Mouse (Mus musculus): ENCODE data around the gene Jak1. TPM values are rescaled to one million over a fixed set of nuclear protein-coding genes. Genes with fewer than 3 reads are reported as not detected.

Gene Jak1
- polyA plus RNA-seq, 1 experiment from 2014 or later = 110 TPM

DNA sequence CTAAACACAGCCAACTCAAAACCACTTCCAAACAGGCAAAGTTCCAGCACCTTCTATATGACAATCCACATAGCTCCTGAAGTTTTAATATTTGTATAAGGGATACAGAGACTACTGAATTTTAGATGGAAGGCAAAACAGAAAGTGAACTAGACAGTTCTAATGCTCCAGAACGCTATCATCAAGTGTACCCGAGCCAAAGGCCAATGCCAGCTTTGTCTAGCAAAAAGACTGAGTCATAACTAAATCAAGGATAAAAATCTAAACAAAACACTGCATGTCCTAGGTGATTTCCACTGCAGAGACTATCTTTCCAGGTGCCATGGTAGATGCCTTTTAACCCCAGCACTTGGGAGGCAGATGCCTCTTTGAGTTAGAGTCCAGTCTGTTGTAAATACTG lies 68.7 kb downstream of the Jak1 start:
- Histone ChIP-seq H3K4me3 (ENCODE audit: low read length) (no peak overlapping the region), H3K36me3 (ENCODE audit: control insufficient read depth, insufficient read depth, low read length) (0 out of 2 replicates have a peak, but pooled peaks cover under 1% of the 10 kb centered on the region), H3K9ac (ENCODE audit: low read depth, low read length) (no peak overlapping the region), H3K27ac (ENCODE audit: low read depth, low read length) (no peak overlapping the region), H3K4me2 (replicated peaks; ENCODE audit: low read depth, low read length) (no peak overlapping the region), H3K4me1 (ENCODE audit: control insufficient read depth, insufficient read depth, low read length) (peaks cover 10% of the 10 kb centered on the region), H3K9me3 (ENCODE audit: control insufficient read depth, low read length) (no peaks in the 10 kb centered on the region), H3K27me3 (ENCODE audit: control insufficient read depth, insufficient read depth, low read length) (no peaks in the 10 kb centered on the region)
- ATAC-seq (ENCODE audit: low FRiP score, low TSS enrichment) = no peak
- 87% methylated on average over 2 of the region's 2 CpGs for WGBS

DNA sequence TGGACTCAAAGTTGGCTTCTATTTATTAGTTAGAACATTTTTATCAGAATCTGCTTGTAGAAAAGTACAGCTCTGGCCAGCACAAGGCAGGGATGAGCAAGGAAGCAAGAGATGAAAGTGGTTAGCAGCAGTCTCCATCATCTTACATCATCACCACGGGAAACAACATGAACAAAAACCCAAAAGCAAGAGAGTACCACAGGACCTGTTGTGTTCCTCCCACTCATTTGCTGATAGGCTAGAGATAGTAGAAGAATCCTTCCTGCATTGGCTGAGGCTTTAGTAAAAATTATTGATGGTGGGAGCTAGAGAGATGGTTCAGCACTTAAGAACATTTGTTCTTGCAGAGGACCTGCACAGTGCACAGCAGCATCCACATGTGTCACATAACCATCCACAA lies 70.9 kb downstream of the Jak1 start:
- Histone ChIP-seq H3K4me3 (ENCODE audit: low read length) (no peak overlapping the region), H3K27ac (ENCODE audit: low read depth, low read length) (no peak overlapping the region), H3K36me3 (ENCODE audit: control insufficient read depth, insufficient read depth, low read length) (peaks cover 6% of the 10 kb centered on the region; the same call in 1 of the 2 replicates), H3K27me3 (ENCODE audit: control insufficient read depth, insufficient read depth, low read length) (no peaks in the 10 kb centered on the region), H3K9me3 (ENCODE audit: control insufficient read depth, low read length) (no peaks in the 10 kb centered on the region), H3K9ac (ENCODE audit: low read depth, low read length) (no peak overlapping the region), H3K4me1 (ENCODE audit: control insufficient read depth, insufficient read depth, low read length) (peaks cover 10% of the 10 kb centered on the region), H3K4me2 (replicated peaks; ENCODE audit: low read depth, low read length) (no peak overlapping the region)
- no peak for ATAC-seq (ENCODE audit: low FRiP score, low TSS enrichment)
- 79% methylated on average over 1 of the region's 1 CpGs for WGBS

DNA sequence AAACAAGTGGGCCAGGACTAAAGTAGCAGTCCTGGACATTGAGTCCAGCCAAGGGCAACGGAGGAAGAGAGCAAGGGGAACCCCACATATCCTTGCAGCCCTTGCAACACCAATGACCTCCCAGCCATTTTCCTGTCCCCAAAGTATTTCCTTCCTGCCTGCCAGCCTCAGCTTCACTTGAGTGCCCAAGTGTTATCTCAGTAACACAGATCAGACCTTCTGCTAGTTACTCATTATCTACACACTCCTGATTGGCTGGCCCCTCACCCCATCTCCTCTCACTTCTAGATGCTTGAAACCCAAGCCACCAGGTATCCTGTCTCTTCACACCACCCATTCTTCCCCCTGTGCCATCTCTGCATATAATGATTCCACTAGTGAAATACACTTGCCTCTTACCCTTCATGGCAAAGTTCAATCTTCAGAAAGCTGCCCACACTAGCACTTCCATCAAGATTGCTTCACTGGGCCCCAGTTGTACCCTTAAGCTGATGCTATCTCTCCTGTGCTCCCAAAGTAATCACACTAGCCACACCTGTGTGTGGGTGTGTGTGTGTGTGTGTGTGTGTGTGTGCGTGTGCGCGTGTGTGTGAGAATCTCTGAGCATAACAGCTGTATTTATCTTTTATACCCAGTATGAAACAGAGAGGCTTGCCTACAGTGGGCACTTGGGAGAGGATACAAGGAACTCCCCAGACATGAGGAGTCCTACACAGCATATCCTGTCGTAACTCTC lies 72.7 kb downstream of the Jak1 start:
- Histone ChIP-seq H3K27ac (ENCODE audit: low read depth, low read length) (no peak overlapping the region), H3K9me3 (ENCODE audit: control insufficient read depth, low read length) (no peaks in the 10 kb centered on the region), H3K9ac (ENCODE audit: low read depth, low read length) (no peak overlapping the region), H3K4me1 (ENCODE audit: control insufficient read depth, insufficient read depth, low read length) (peaks cover 9% of the 10 kb centered on the region), H3K4me3 (ENCODE audit: low read length) (no peak overlapping the region), H3K4me2 (replicated peaks; ENCODE audit: low read depth, low read length) (no peak overlapping the region), H3K27me3 (ENCODE audit: control insufficient read depth, insufficient read depth, low read length) (no peaks in the 10 kb centered on the region), H3K36me3 (ENCODE audit: control insufficient read depth, insufficient read depth, low read length) (peaks cover 15% of the 10 kb centered on the region; the same call in 1 of the 2 replicates)
- peak; percentile 76; the same call in 1 of the 2 replicates for ATAC-seq (ENCODE audit: low FRiP score, low TSS enrichment)
- 81% methylated on average over 5 of the region's 5 CpGs for WGBS

DNA sequence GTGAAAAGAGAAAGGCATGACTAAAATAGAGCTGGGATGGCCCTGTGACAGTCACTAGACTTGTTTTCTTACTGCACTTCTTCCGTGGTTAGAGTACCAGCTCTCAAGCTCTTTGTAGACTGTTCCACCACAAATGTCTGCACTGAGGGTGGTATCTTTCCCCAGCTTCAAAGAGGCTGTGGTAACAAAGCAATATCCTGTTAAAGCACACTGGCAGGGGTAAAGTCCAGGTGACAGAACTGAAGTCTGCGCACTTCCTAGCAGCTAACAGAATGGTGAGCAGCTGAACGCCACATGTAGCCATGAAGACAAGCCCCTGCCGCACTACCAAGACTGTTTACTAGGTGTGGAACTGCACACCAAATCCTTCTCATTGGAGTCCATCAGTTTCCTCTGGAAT lies 77.7 kb downstream of the Jak1 start:
- no peak for ATAC-seq (ENCODE audit: low FRiP score, low TSS enrichment)
- Histone ChIP-seq H3K4me2 (replicated peaks; ENCODE audit: low read depth, low read length) (no peak overlapping the region), H3K36me3 (ENCODE audit: control insufficient read depth, insufficient read depth, low read length) (peaks cover 22% of the 10 kb centered on the region; the same call in 1 of the 2 replicates), H3K4me1 (ENCODE audit: control insufficient read depth, insufficient read depth, low read length) (peaks cover 5% of the 10 kb centered on the region), H3K27ac (ENCODE audit: low read depth, low read length) (no peak overlapping the region), H3K9me3 (ENCODE audit: control insufficient read depth, low read length) (no peaks in the 10 kb centered on the region), H3K4me3 (ENCODE audit: low read length) (no peak overlapping the region), H3K9ac (ENCODE audit: low read depth, low read length) (no peak overlapping the region), H3K27me3 (ENCODE audit: control insufficient read depth, insufficient read depth, low read length) (no peaks in the 10 kb centered on the region)
- 58% methylated on average over 4 of the region's 4 CpGs for WGBS

DNA sequence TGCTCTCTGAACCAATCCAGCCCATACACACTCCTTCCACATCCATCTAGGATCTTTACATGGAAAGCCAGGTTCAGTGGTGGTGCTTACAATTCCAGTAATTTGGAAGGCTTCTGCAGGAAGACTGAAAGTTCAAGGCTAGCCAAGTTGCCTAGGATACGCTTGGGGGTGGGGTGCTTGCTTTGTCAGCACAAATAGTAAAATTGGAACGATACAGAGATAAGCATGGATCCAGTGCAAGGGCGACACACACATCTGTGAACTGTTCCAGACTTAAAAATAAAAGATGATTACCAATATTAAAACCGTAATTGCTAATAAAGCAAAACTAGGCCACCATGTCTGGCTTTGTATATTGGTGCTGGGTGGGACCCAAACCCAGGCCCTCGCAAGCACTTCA lies 78.5 kb downstream of the Jak1 start:
- Histone ChIP-seq H3K9ac (ENCODE audit: low read depth, low read length) (no peak overlapping the region), H3K9me3 (ENCODE audit: control insufficient read depth, low read length) (no peaks in the 10 kb centered on the region), H3K4me2 (replicated peaks; ENCODE audit: low read depth, low read length) (no peak overlapping the region), H3K4me1 (ENCODE audit: control insufficient read depth, insufficient read depth, low read length) (no peaks in the 10 kb centered on the region), H3K36me3 (ENCODE audit: control insufficient read depth, insufficient read depth, low read length) (peaks cover 28% of the 10 kb centered on the region; the same call in 1 of the 2 replicates), H3K27me3 (ENCODE audit: control insufficient read depth, insufficient read depth, low read length) (no peaks in the 10 kb centered on the region), H3K4me3 (ENCODE audit: low read length) (no peak overlapping the region), H3K27ac (ENCODE audit: low read depth, low read length) (no peak overlapping the region)
- no peak for ATAC-seq (ENCODE audit: low FRiP score, low TSS enrichment)
- 85% methylated on average over 5 of the region's 5 CpGs for WGBS

DNA sequence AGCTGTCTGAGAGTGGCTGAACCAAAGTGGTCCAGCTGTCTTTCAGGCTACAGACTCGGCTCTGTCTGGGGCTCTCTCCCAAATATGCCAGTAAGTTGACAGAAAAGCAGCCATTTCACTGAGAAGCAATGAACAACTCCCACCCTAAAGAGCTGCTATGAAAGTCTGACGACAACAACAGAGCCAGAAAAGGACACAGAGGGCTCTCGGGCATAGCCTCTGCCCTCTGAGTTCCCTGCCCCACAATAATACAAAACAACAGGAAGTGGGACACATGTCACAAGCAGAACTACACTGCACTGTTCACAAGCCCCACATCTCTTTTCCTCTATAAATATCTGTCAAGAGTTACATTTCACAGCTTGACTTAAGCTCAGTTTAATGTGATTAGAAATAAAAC lies 79.9 kb downstream of the Jak1 start:
- no peak for ATAC-seq (ENCODE audit: low FRiP score, low TSS enrichment)
- 49% methylated on average over 3 of the region's 3 CpGs for WGBS

DNA sequence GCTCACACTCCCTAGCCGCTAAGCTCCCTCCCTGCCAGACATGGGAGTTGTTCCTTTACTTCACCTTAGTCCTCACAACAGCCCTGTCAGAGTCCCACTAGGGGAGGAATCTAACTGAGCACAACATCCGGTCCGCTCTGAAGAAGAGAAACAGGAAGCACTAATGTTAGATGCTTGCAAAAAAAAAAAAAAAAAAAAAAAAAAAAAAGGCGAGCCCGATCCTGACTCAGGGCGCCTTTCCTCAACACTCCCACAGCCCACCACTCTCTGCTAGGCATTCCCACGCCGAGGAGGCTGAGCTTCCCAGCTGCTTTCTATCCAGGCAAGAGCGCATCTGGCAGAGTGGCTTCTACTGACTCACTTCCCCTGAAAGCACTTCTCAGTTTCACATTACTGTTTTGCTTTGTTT lies 82.5 kb downstream of the Jak1 start:
- Histone ChIP-seq H3K9me3 (ENCODE audit: control insufficient read depth, low read length) (no peaks in the 10 kb centered on the region), H3K27me3 (ENCODE audit: control insufficient read depth, insufficient read depth, low read length) (no peaks in the 10 kb centered on the region), H3K4me3 (ENCODE audit: low read length) (no peak overlapping the region), H3K4me2 (replicated peaks; ENCODE audit: low read depth, low read length) (no peak overlapping the region), H3K9ac (ENCODE audit: low read depth, low read length) (no peak overlapping the region), H3K36me3 (ENCODE audit: control insufficient read depth, insufficient read depth, low read length) (peaks cover 29% of the 10 kb centered on the region; the same call in 1 of the 2 replicates), H3K27ac (ENCODE audit: low read depth, low read length) (peak overlapping the region; percentile 56; the same call in 1 of the 2 replicates), H3K4me1 (ENCODE audit: control insufficient read depth, insufficient read depth, low read length) (no peaks in the 10 kb centered on the region)
- 23% methylated on average over 9 of the region's 9 CpGs for WGBS
- peak; percentile 70 for ATAC-seq (ENCODE audit: low FRiP score, low TSS enrichment)

More for the DNA sequence above, 79.9 kb downstream of the Jak1 start:
- H3K27me3 ChIP-seq (ENCODE audit: control insufficient read depth, insufficient read depth, low read length) = no peaks in the 10 kb centered on the region
- H3K4me2 ChIP-seq (replicated peaks; ENCODE audit: low read depth, low read length) = no peak overlapping the region
- H3K27ac ChIP-seq (ENCODE audit: low read depth, low read length) = no peak overlapping the region
- H3K36me3 ChIP-seq (ENCODE audit: control insufficient read depth, insufficient read depth, low read length) = peaks cover 28% of the 10 kb centered on the region; the same call in 1 of the 2 replicates
- no peak overlapping the region for H3K9ac ChIP-seq (ENCODE audit: low read depth, low read length)
- H3K9me3 ChIP-seq (ENCODE audit: control insufficient read depth, low read length) = no peaks in the 10 kb centered on the region
- no peak overlapping the region for H3K4me3 ChIP-seq (ENCODE audit: low read length)
- H3K4me1 ChIP-seq (ENCODE audit: control insufficient read depth, insufficient read depth, low read length) = no peaks in the 10 kb centered on the region

DNA sequence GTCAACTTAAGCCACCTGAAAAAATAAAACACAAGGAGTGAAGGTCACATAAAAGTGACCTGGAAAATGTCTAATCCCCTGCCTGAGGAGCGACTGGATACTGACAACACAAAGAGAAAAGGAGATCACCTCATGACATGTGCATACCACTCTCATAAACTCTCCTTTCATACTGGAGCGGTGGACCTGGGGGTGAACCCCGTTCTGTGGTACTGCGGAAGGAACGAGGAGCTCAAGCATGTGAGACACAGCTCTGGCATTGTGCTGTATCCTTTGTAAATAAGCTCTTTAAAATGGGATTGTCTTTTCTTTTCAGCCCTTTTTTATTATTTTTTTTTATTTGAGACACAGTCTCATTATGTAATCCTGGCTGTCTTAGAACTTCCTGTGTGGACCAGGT lies 84.4 kb downstream of the Jak1 start:
- no peak for ATAC-seq (ENCODE audit: low FRiP score, low TSS enrichment)
- no peak overlapping the region for H3K9ac ChIP-seq (ENCODE audit: low read depth, low read length)
- no peak overlapping the region for H3K4me2 ChIP-seq (replicated peaks; ENCODE audit: low read depth, low read length)
- no peaks in the 10 kb centered on the region for H3K27me3 ChIP-seq (ENCODE audit: control insufficient read depth, insufficient read depth, low read length)
- H3K4me3 ChIP-seq (ENCODE audit: low read length) = no peak overlapping the region
- H3K4me1 ChIP-seq (ENCODE audit: control insufficient read depth, insufficient read depth, low read length) = no peaks in the 10 kb centered on the region
- peaks cover 38% of the 10 kb centered on the region; the same call in 1 of the 2 replicates for H3K36me3 ChIP-seq (ENCODE audit: control insufficient read depth, insufficient read depth, low read length)
- H3K9me3 ChIP-seq (ENCODE audit: control insufficient read depth, low read length) = no peaks in the 10 kb centered on the region
- WGBS = 69% methylated on average over 5 of the region's 5 CpGs
- H3K27ac ChIP-seq (ENCODE audit: low read depth, low read length) = no peak overlapping the region

DNA sequence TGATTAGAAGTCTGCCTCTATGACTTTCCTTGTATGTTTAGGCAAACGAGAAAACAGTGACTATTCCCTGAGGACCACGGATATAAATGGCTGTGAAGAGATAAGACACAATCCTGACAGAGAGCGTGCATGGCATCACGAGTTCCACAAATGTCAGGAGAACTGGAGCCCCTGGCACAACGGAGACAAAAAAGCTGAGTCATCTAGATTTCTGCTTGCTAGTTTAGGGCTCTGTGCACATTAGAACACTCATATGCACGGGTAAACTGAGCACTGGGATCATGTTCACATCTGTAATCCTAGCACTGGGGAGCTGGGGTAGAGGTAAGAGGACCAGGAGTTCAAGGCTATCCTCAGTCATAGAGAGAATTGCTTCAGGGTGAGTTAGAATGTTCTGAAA lies 85.2 kb downstream of the Jak1 start:
- no peak overlapping the region for H3K9ac ChIP-seq (ENCODE audit: low read depth, low read length)
- no peak overlapping the region for H3K27ac ChIP-seq (ENCODE audit: low read depth, low read length)
- no peaks in the 10 kb centered on the region for H3K27me3 ChIP-seq (ENCODE audit: control insufficient read depth, insufficient read depth, low read length)
- no peaks in the 10 kb centered on the region for H3K4me1 ChIP-seq (ENCODE audit: control insufficient read depth, insufficient read depth, low read length)
- H3K36me3 ChIP-seq (ENCODE audit: control insufficient read depth, insufficient read depth, low read length) = peaks cover 40% of the 10 kb centered on the region; the same call in 1 of the 2 replicates
- 71% methylated on average over 6 of the region's 6 CpGs for whole genome bisulfite sequencing
- no peak for ATAC-seq (ENCODE audit: low FRiP score, low TSS enrichment)
- H3K9me3 ChIP-seq (ENCODE audit: control insufficient read depth, low read length) = no peaks in the 10 kb centered on the region
- H3K4me2 ChIP-seq (replicated peaks; ENCODE audit: low read depth, low read length) = no peak overlapping the region
- H3K4me3 ChIP-seq (ENCODE audit: low read length) = no peak overlapping the region

All from kidney, embryonic 14.5 days (tissue).